Mouse (Mus musculus): ENCODE measurements around the gene Gm156. TPM values are rescaled to one million over a fixed set of nuclear protein-coding genes. Genes with fewer than 3 reads are reported as not detected.

Gm156 gene
- polyA plus RNA-seq, 1 experiment from 2014 or later, result not detected

DNA sequence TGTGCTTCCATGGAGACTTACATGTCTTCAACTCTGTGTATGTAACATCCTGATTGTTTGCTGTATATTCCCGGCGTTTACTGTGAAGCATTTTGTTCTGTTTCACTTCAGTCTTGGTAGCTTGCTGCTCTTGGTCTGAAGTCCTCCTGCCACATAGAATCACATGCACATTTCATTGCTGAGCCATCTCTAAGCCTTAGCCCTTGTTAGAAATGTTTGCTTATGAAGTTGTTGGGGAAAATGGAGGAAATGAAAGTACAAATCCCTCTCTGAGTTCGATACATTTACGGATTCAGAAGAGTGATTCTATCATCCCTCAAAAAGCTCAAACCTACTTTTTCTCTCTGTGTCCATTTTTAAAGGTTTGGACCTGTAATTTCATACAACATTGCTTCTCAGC, 67.0 kb downstream of the Gm156 start, which contains the start of gene Klri1:
Gene Klri1 (minus strand): TSS at position 101 of the 400 bp plus-strand sequence.
- Histone ChIP-seq H3K9me3 (no peaks in the 10 kb centered on the region), H3K27ac (replicated peaks) (no peak within 1 kb of the TSS), H3K4me2 (no peak within 1 kb of the TSS), H3K27me3 (replicated peaks) (no peaks in the 10 kb centered on the region), H3K36me3 (no peaks in the 10 kb centered on the region), H3K4me1 (no peaks in the 10 kb centered on the region), H3K9ac (no peak within 1 kb of the TSS), H3K4me3 (no peak within 1 kb of the TSS)
- WGBS, result 74% methylated on average over 4 of the region's 4 CpGs
- ATAC-seq (ENCODE audit: extremely low read depth, insufficient number of reproducible peaks, low FRiP score, low TSS enrichment), result no peak

Other genes starting within 250 kb of the Gm156 start
- not detected in 2 replicates for gene Klre1, start 206.4 kb downstream of the Gm156 start, polyA plus RNA-seq (2015; fragmentation: Nextera tagmentation; extraction: Ambion mirVana)
- gene Klrd1, start 192.5 kb downstream of the Gm156 start, polyA plus RNA-seq (2015; fragmentation: Nextera tagmentation; extraction: Ambion mirVana), result not detected in 2 replicates
- gene Klrk1, start 160.4 kb downstream of the Gm156 start, polyA plus RNA-seq (2015; fragmentation: Nextera tagmentation; extraction: Ambion mirVana), result 0.04 TPM in 1 of 2 replicates, not detected in the other
- gene Klrc3, start 140.9 kb downstream of the Gm156 start, polyA plus RNA-seq (2015; fragmentation: Nextera tagmentation; extraction: Ambion mirVana), result not detected in 2 replicates
- not detected in 2 replicates for gene Klrc2, start 123.6 kb downstream of the Gm156 start, polyA plus RNA-seq (2015; fragmentation: Nextera tagmentation; extraction: Ambion mirVana)
- not detected in 2 replicates for gene Klrc1, start 105.3 kb downstream of the Gm156 start, polyA plus RNA-seq (2015; fragmentation: Nextera tagmentation; extraction: Ambion mirVana)
- gene Klri1, start 67.1 kb downstream of the Gm156 start, polyA plus RNA-seq (2015; fragmentation: Nextera tagmentation; extraction: Ambion mirVana), result not detected in 2 replicates
- not detected in 2 replicates for gene Klri2, start 43.8 kb downstream of the Gm156 start, polyA plus RNA-seq (2015; fragmentation: Nextera tagmentation; extraction: Ambion mirVana)
- not detected in 2 replicates for gene Gm17631, start 78.4 kb upstream of the Gm156 start, polyA plus RNA-seq (2015; fragmentation: Nextera tagmentation; extraction: Ambion mirVana)
- not detected in 2 replicates for gene Klra17, start 92.4 kb upstream of the Gm156 start, polyA plus RNA-seq (2015; fragmentation: Nextera tagmentation; extraction: Ambion mirVana)
- gene Klra5, start 133.4 kb upstream of the Gm156 start, polyA plus RNA-seq (2015; fragmentation: Nextera tagmentation; extraction: Ambion mirVana), result not detected in 2 replicates
- not detected in 2 replicates for gene Klra6, start 242.7 kb upstream of the Gm156 start, polyA plus RNA-seq (2015; fragmentation: Nextera tagmentation; extraction: Ambion mirVana)

All from heart, embryonic 13.5 days (tissue).